Mouse (Mus musculus) heart, embryonic 12.5 days (tissue): ENCODE measurements around the gene Rnf114. TPM values are rescaled to one million over a fixed set of nuclear protein-coding genes. Genes with fewer than 3 reads are reported as not detected.

Experiments used
- ATAC-seq: fragments of 200-750 bp; cut with Nextera tagmentation; 2 replicates; pipeline ENCODE4 v1.8.0; 2017; ENCODE audit warnings: moderate TSS enrichment, moderate library complexity; ENCODE audit not compliant: insufficient number of reproducible peaks, low FRiP score
- H3K27ac ChIP-seq: fragments of 300-500 bp; sonication (generic); 2 replicates; pipeline ENCODE4 v1.5.1; 2016; ENCODE audit warnings: mild to moderate bottlenecking, moderate library complexity; ENCODE audit not compliant: poor library complexity, severe bottlenecking
- H3K27me3 ChIP-seq: fragments of 300-500 bp; sonication (generic); replicated peaks from 2 replicates; pipeline ENCODE4 v1.6.1; 2016; ENCODE audit warnings: mild to moderate bottlenecking, moderate library complexity
- H3K36me3 ChIP-seq: fragments of 300-500 bp; sonication (generic); 2 replicates; pipeline ENCODE4 v1.6.1; 2016; ENCODE audit warnings: mild to moderate bottlenecking, moderate library complexity
- H3K4me1 ChIP-seq: fragments of 300-500 bp; sonication (generic); replicated peaks from 2 replicates; pipeline ENCODE4 v1.6.1; 2016; ENCODE audit warnings: mild to moderate bottlenecking
- H3K4me2 ChIP-seq: fragments of 300-500 bp; sonication (generic); 2 replicates; pipeline ENCODE4 v1.6.1; 2016; ENCODE audit warnings: mild to moderate bottlenecking, moderate library complexity
- H3K4me3 ChIP-seq: fragments of 300-500 bp; sonication (generic); 2 replicates; pipeline ENCODE4 v1.5.1; 2016; ENCODE audit warnings: mild to moderate bottlenecking
- H3K9ac ChIP-seq: fragments of 300-500 bp; sonication (generic); 2 replicates; pipeline ENCODE4 v1.6.1; 2016; ENCODE audit warnings: mild to moderate bottlenecking, moderate library complexity
- H3K9me3 ChIP-seq: fragments of 300-500 bp; sonication (generic); replicated peaks from 2 replicates; pipeline ENCODE4 v1.6.1; 2016; ENCODE audit warnings: mild to moderate bottlenecking, moderate library complexity
- WGBS: fragments of 180-500 bp; shearing (Covaris S2); methylation state at CpG from one replicate; pipeline ENCODE4 v1.1.7; 2016; 5-methylcytosine and 5-hydroxymethylcytosine counted together
- polyA plus RNA-seq: library from polyadenylated mRNA; unstranded; fragments of >200 nt; fragmentation: Nextera tagmentation; extraction: Ambion mirVana; gene quantifications from 2 replicates; pipeline ENCODE4 v1.2.1, GENCODE M21; 2016

Rnf114 gene
- polyA plus RNA-seq, 1 experiment from 2014 or later, result 62.9 TPM

DNA sequence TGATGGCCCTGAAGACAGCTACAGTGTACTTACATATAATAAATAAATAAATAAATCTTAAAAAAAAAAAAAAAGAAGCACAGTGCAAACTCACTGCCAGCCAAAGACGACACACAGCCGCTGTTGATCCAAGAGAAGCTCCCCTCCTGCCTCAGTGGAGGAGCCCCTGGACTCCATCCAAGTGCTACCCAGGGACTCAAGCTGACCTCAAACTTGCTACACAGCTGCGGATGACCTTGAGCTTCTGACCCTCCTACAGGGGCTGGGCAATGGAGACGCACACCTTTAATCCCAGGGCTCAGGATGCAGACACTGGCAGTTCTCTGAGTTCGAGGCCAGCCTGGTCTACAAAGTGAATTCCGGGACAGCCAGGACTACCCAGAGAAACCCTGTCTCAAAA lies 4.5 kb upstream of the Rnf114 start:
- Histone ChIP-seq H3K4me3 (no peak overlapping the region), H3K9me3 (no peaks in the 10 kb centered on the region), H3K4me1 (peaks cover 42% of the 10 kb centered on the region), H3K4me2 (no peak overlapping the region), H3K27ac (no peak overlapping the region), H3K27me3 (no peaks in the 10 kb centered on the region), H3K9ac (no peak overlapping the region), H3K36me3 (peaks cover 40% of the 10 kb centered on the region)
- WGBS, result 80% methylated on average over 6 of the region's 6 CpGs
- ATAC-seq, result no peak

DNA sequence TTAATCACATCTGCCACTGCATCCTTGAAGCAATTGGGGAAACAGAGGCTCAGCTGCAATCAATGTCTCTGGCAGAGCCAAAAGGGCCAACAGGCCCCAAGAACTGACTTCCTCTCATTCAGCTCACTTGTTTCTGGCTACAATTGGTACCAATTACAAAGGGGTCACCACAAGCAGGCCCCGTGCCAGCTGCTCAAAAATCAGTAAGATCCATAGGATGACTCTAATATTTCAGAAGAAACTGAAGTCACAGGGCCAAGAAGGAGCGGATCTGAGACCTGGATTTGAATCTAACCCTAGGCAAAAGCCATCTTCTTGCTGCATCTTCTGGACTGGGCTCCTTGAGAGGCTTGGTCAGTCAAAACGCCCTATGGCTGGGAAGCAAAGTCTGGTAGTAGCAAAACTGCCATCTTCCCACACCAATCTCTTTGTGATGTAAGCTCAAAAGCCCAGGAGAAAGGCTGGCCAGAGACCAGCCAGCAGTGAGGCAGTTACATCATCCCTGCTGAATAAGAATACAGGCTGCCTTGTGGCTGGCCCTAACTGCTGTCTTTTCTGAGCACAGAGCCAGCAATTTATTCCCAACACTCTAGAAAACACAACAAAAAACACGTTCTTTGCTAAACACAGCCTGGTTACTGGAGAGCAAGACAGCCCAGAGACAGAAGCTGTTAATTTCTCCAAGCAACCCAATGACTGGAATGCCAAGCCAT lies 1.5 kb upstream of the Rnf114 start:
- WGBS, result 79% methylated on average over 4 of the region's 4 CpGs
- no peak for ATAC-seq
- H3K9me3 ChIP-seq, result no peaks in the 10 kb centered on the region
- H3K36me3 ChIP-seq, result peaks cover 14% of the 10 kb centered on the region; the same call in 1 of the 2 replicates
- H3K4me3 ChIP-seq, result peak overlapping the region; percentile 96; the same call in 1 of the 2 replicates
- H3K27me3 ChIP-seq, result no peaks in the 10 kb centered on the region
- peak overlapping the region; percentile 95 for H3K9ac ChIP-seq
- H3K27ac ChIP-seq, result no peak overlapping the region
- H3K4me2 ChIP-seq, result peak overlapping the region; percentile 87
- peaks cover 38% of the 10 kb centered on the region for H3K4me1 ChIP-seq

DNA sequence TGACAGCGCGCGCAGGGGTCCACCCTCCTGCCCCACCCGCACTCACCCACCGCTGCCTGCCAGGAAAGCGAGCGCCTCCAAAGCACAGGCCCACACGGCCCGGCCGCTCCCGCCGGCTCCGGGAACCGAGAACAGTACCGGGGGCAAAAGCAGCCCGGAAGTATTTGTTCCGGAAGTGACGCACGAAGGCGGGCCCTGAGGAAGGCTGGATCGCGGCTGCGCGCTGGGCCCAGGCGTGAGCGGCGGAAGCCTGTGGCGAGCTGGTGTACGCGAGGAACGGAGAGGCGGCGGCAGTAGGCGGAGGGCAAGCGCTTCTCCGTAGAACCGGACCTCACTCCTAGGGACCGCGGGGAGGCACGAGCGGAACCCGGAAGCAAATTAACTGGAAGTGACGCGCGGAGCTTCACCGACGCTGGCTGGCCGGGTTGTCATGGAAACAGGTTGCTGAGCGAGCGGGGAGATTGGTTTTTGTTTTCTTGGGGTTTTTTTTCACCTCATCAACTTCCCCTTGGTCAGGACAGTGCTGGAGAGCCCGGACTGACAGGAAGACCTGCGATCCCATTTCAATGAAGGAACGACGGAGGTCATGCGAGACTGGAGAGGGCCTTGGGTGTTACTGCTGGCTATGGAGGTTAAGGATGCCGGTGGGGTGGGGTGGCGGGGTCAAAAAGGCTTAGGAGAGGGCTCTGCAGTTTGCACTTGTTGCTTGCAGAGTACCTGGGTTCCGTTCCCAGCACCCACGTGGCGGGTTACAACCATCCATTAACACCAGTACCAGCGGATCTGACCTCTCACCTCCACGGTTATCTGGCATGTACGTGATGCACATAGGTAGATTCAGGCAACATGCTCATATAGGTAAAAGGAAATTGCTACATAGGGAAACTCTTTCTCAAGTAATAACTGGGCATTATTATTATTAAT lies 530 bp downstream of the Rnf114 start, which contains the start of gene Spata2:
TSS of gene Spata2 (minus strand) at position 175 of the 924 bp plus-strand sequence.
- peak within 1 kb of the TSS; percentile 87 for H3K4me2 ChIP-seq
- H3K27ac ChIP-seq, result peak within 1 kb of the TSS; percentile 93
- H3K9me3 ChIP-seq, result no peaks in the 10 kb centered on the region
- H3K9ac ChIP-seq, result peak within 1 kb of the TSS; percentile 95
- peaks cover 20% of the 10 kb centered on the region for H3K4me1 ChIP-seq
- ATAC-seq, result peak; percentile 91
- peaks cover 5% of the 10 kb centered on the region; the same call in 1 of the 2 replicates for H3K36me3 ChIP-seq
- 2% methylated on average over 63 of the region's 63 CpGs for WGBS
- H3K27me3 ChIP-seq, result no peaks in the 10 kb centered on the region
- H3K4me3 ChIP-seq, result peak within 1 kb of the TSS; percentile 96

DNA sequence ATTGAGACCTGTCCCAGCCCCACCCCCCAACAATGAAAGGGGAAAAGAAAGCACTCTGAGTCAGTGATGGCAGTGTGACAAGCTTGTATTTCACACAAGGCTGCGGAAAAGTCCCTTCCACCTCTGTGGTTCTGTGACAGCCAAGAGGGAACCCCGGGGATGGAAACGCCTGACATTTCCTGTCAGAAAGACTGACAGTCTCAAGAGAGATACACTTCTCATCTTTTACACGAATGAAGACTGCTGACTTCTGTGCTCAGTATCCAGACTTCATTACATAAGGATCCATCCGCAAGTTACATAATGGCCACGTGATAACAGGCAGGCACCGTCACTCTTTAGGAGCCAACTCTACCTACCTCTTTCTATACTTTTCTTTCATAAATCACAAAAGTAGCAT lies 4.0 kb downstream of the Rnf114 start:
- 75% methylated on average over 7 of the region's 7 CpGs for WGBS
- peaks cover 3% of the 10 kb centered on the region; the same call in 1 of the 2 replicates for H3K36me3 ChIP-seq
- H3K4me1 ChIP-seq, result peaks cover 6% of the 10 kb centered on the region
- no peak overlapping the region for H3K4me2 ChIP-seq
- no peaks in the 10 kb centered on the region for H3K27me3 ChIP-seq
- no peak overlapping the region for H3K9ac ChIP-seq
- H3K9me3 ChIP-seq, result no peaks in the 10 kb centered on the region
- no peak overlapping the region for H3K4me3 ChIP-seq
- H3K27ac ChIP-seq, result no peak overlapping the region
- ATAC-seq, result no peak

DNA sequence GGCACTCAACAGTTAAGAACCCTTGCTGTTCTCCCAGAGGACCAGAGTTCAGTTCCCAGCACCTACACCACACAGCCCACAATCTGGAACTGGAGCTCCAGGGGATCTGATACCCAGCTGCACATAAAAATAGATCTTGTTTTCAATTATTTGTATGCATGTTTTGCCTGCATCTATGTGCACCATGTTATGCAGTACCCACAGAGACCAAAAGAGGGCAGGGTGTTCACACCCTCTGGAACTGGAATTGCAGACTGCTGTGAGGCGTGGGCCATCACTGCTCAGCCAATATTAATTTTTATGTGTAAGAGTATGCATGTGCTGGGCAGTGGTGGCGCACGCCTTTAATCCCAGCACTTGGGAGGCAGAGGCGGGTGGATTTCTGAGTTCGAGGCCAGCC lies 4.8 kb downstream of the Rnf114 start:
- ATAC-seq, result no peak
- WGBS, result 80% methylated on average over 5 of the region's 5 CpGs

DNA sequence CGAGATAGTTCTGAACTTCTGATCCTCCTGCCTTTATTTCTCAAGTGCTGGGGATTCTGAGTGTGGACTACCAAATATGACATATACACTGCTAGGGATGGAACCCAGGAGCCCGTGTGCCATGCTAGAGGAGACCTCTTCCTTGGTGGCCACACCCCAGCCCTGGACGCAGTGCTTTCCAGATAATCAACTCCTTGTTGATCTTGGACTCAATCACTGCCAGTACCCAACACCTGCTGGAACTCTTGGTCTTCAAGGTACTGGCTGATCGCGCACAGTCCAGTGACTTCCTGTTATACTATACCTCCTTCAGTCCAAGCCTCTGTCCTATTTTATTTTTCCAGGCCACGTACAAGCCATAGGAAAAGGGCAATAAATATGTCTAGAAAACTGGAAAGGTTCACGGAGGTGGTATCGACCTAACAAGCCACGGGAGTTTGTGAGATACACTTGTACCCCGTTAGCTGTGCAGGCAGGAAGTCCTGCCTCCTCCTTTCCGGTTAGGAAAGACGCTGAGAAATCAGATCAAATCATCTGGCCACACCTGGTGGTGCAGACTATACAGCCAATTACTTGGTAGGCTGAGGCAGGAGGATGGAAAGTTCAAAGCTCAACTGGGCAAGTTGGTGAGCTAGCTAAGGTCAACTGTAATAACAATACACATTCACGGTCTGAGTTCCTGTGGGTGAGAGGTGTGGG lies 10.3 kb downstream of the Rnf114 start:
- Histone ChIP-seq H3K4me2 (peak overlapping the region; percentile 93), H3K4me1 (peaks cover 35% of the 10 kb centered on the region), H3K36me3 (peaks cover 10% of the 10 kb centered on the region; the same call in 1 of the 2 replicates), H3K27ac (no peak overlapping the region), H3K9ac (peak overlapping the region; percentile 93; the same call in 1 of the 2 replicates), H3K27me3 (no peaks in the 10 kb centered on the region), H3K4me3 (peak overlapping the region; percentile 92), H3K9me3 (no peaks in the 10 kb centered on the region)
- 39% methylated on average over 13 of the region's 13 CpGs for WGBS
- ATAC-seq, result peak; percentile 14; the same call in 1 of the 2 replicates

More for the DNA sequence above, 4.8 kb downstream of the Rnf114 start:
- no peak overlapping the region for H3K4me3 ChIP-seq
- no peaks in the 10 kb centered on the region for H3K4me1 ChIP-seq
- H3K27me3 ChIP-seq, result no peaks in the 10 kb centered on the region
- H3K9ac ChIP-seq, result no peak overlapping the region
- H3K27ac ChIP-seq, result no peak overlapping the region
- H3K4me2 ChIP-seq, result no peak overlapping the region
- H3K36me3 ChIP-seq, result peaks cover 3% of the 10 kb centered on the region; the same call in 1 of the 2 replicates
- no peaks in the 10 kb centered on the region for H3K9me3 ChIP-seq

DNA sequence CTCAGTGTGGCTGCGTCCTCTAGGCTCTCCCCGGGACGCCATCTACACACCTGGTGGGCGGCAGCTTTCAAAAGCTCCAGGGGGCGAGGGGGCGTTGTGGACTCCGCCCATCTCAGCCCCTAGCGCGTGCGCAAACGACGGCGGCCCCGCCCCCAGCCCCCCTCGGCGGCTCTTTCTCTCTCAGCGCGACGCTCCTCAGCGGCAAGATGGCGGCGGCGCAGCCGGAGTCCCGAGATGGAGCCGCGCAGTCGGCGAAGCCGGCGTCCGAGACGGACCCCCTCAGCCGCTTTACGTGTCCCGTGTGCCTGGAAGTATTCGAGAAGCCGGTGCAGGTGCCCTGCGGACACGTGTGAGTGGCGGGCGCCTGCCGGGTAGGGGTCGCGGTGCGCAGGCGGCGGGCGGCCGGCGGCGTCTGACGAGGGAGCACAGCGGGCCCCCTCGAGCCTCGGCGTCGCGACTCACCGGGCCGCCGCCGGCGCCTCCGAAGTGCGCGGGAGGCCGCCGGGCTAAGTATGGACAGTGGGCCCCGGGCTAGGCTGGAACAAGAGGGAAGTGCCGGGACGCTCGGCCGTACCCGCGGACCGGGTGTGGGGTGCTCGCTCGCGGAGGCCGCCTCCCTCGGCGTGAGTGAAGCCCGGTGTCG lies 10.9 kb downstream of the Rnf114 start:
- peak overlapping the region; percentile 93 for H3K9ac ChIP-seq
- under 1% methylated on average over 85 of the region's 85 CpGs for WGBS
- ATAC-seq, result peak; percentile 88
- peak overlapping the region; percentile 93 for H3K4me2 ChIP-seq
- H3K9me3 ChIP-seq, result no peaks in the 10 kb centered on the region
- peak overlapping the region; percentile 75 for H3K27ac ChIP-seq
- peaks cover 41% of the 10 kb centered on the region for H3K4me1 ChIP-seq
- no peaks in the 10 kb centered on the region for H3K27me3 ChIP-seq
- peaks cover 16% of the 10 kb centered on the region; the same call in 1 of the 2 replicates for H3K36me3 ChIP-seq
- H3K4me3 ChIP-seq, result peak overlapping the region; percentile 92

DNA sequence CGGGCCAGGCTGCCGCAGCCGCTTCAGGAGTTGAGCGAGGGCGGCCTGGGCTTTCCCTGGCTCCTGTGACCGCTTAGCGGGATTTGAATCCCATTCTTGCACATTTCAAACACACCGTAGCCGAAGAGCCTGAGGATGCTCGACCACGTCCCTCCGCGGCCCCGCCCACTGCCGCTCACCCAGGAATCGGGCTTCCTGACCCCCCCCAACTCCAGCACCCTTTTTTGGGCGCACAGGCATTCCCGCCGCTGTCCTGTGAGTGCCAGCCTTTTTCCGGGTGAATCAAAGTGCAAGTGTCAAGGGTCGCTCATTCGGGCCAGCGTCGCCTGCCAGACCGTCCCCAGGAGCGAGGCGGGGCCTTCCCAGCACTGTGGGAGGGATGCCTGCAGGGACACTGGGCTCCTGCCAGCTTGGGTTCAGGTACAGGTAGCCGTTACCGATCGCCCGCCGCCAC lies 11.5 kb downstream of the Rnf114 start:
- peak overlapping the region; percentile 75 for H3K27ac ChIP-seq
- ATAC-seq, result peak; percentile 33

DNA sequence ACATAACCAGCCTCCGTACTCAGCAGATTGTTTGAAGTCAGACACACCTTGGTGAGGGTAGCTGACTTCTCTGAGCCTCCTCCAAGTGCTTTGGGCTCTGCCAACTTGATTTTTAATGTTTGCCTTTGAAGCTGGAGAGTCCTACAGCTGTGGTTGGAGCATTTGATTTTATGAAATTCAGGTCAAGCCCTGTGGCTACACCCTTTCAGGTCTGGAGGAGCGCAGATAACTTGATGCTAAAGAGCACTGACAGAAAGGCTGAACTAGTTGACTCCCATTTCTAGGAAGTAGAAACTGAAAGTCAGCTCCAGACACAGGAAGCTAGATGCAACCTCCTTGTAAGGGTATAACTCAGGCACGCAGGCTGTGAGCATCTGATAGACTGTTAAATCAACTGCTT lies 12.7 kb downstream of the Rnf114 start:
- no peak for ATAC-seq
- H3K9ac ChIP-seq, result 0 out of 2 replicates have a peak overlapping the region, but pooled peaks have one; percentile 24
- 80% methylated on average over 3 of the region's 3 CpGs for WGBS

More for the DNA sequence above, 11.5 kb downstream of the Rnf114 start:
- Histone ChIP-seq H3K4me3 (peak overlapping the region; percentile 92), H3K9me3 (no peaks in the 10 kb centered on the region), H3K27me3 (no peaks in the 10 kb centered on the region), H3K4me2 (peak overlapping the region; percentile 93), H3K36me3 (peaks cover 21% of the 10 kb centered on the region), H3K4me1 (peaks cover 41% of the 10 kb centered on the region), H3K9ac (peak overlapping the region; percentile 93)
- WGBS, result under 1% methylated on average over 32 of the region's 32 CpGs

More for the DNA sequence above, 12.7 kb downstream of the Rnf114 start:
- Histone ChIP-seq H3K27me3 (no peaks in the 10 kb centered on the region), H3K4me2 (peak overlapping the region; percentile 93; the same call in 1 of the 2 replicates), H3K9me3 (no peaks in the 10 kb centered on the region), H3K36me3 (peaks cover 26% of the 10 kb centered on the region), H3K27ac (no peak overlapping the region), H3K4me3 (no peak overlapping the region), H3K4me1 (peaks cover 47% of the 10 kb centered on the region)
